Mouse (Mus musculus) MEL (cell line): Measurements from ENCODE around the gene Arhgef7.

ENCODE experiments used
- CTCF ChIP-seq, 3 experiments: IDR thresholded peaks in 2 of 3; conservative IDR thresholded peaks in 1 of 3; 2 replicates each; pipeline ENCODE4 v1.5.1; 2011 to 2012; ENCODE audit warnings: low read length in 3 of 3, low read depth in 2 of 3, mild to moderate bottlenecking in 2 of 3, improper control_type of control experiment in 1 of 3, inconsistent platforms in 1 of 3, mixed read lengths in 1 of 3, moderate library complexity in 1 of 3; ENCODE audit not compliant: control insufficient read depth in 1 of 3, insufficient read depth in 1 of 3, poor library complexity in 1 of 3, severe bottlenecking in 1 of 3
- GATA1 ChIP-seq: IDR thresholded peaks from 2 replicates; pipeline ENCODE4 v1.6.1; 2011; ENCODE audit warnings: low read depth, low read length, improper control_type of control experiment
- MAX ChIP-seq: IDR thresholded peaks from 2 replicates; pipeline ENCODE4 v1.6.1; 2011; ENCODE audit warnings: low read length, improper control_type of control experiment
- MEF2A ChIP-seq: IDR thresholded peaks from 2 replicates; pipeline ENCODE4 v1.6.1; 2014; ENCODE audit warnings: low read depth, mild to moderate bottlenecking, inconsistent platforms, low read length, improper control_type of control experiment; ENCODE audit not compliant: poor library complexity, insufficient replicate concordance, severe bottlenecking; ENCODE audit errors: extremely low read depth
- POLR2AphosphoS2 ChIP-seq: IDR thresholded peaks from 2 replicates; pipeline ENCODE4 v1.6.1; 2011; ENCODE audit warnings: low read length, improper control_type of control experiment
- ZNF384 ChIP-seq: IDR thresholded peaks from 2 replicates; pipeline ENCODE4 v1.6.1; 2012; ENCODE audit warnings: low read depth, mild to moderate bottlenecking, inconsistent platforms, low read length, improper control_type of control experiment

- TF ChIP-seq CTCF (IDR thresholded peaks at IDR 0.05 in 2 of 3, conservative IDR thresholded peaks at IDR 0.05 in 1 of 3; ENCODE audit: control insufficient read depth in 1 of 3, insufficient read depth in 1 of 3, low read depth in 2 of 3, low read length in 3 of 3, poor library complexity in 1 of 3, severe bottlenecking in 1 of 3) (no peak), MAX (no peak), ZNF384 (no peak), MEF2A (no peak), POLR2AphosphoS2 (no peak), GATA1 (no peak)
Observed at GRCm38 (mm10) chr8:11762821-11763220, 35.3 kb downstream of the Arhgef7 start.
